Comparison of ENCODE assay signal across 9 mouse cellular contexts in genomic region chr5:125143114-125143872, GRCm38 (mm10). TPM values are rescaled to one million over a fixed set of nuclear protein-coding genes. Genes with fewer than 3 reads are reported as not detected.
DNase-seq lines count a peak whose midpoint lies in the region; ATAC-seq lines count a peak whose summit lies in the region.
"Had no signal": no experiment of that assay in that cellular context is flagged by ENCODE, and none has a peak within 500 bp of the region (broad histone marks: within the 10 kb centered on the region; RNA-seq: fewer than 3 reads in every experiment).

No protein-coding gene starts in this region.

- H3K9ac ChIP-seq in forebrain, embryonic 16.5 days (replicated peaks; ENCODE audit: low read depth, low read length), result no peak overlapping the region

- WGBS in heart, embryonic 10.5 days, result 83% methylated on average over 12 of the region's 12 CpGs
- WGBS in embryonic facial prominence, embryonic 10.5 days, result 86% methylated on average over 12 of the region's 12 CpGs
- WGBS in forebrain, embryonic 16.5 days, result 86% methylated on average over 12 of the region's 12 CpGs

- no peak for ATAC-seq in forebrain, embryonic 16.5 days
- 0 out of 2 replicates have a peak, but pooled peaks have one; percentile 9 for ATAC-seq in megakaryocyte progenitor cell, adult 5-6 weeks (replicated peaks; ENCODE audit: poor library complexity)

- no peaks in the 10 kb centered on the region for H3K27me3 ChIP-seq in heart, embryonic 10.5 days (ENCODE audit: insufficient read depth, poor library complexity, severe bottlenecking)
- H3K27me3 ChIP-seq in embryonic facial prominence, embryonic 10.5 days (replicated peaks; ENCODE audit: low read depth, poor library complexity, severe bottlenecking), result no peaks in the 10 kb centered on the region
- H3K27me3 ChIP-seq in forebrain, embryonic 16.5 days (replicated peaks; ENCODE audit: control insufficient read depth, insufficient read depth, low read length), result no peaks in the 10 kb centered on the region

- DNase-seq in heart, embryonic 10.5 days (ENCODE audit: low spot score), result no peak
- no peak for DNase-seq in heart, adult 8-10 months (ENCODE audit: low spot score)
- DNase-seq in embryonic facial prominence, embryonic 10.5 days (ENCODE audit: low spot score), result no peak
- DNase-seq in c-Kit-positive CD71-positive TER-119-positive erythroid progenitor cells, embryonic 14.5 days (ENCODE audit: low spot score), result no peak
- DNase-seq in MN1 (ENCODE audit: low spot score), result no peak
- DNase-seq in right cerebral cortex, postnatal 10 days (ENCODE audit: low spot score in 2 of 2), result no peak
- DNase-seq: layer of hippocampus, adult 9-11 months had no signal

- H3K36me3 ChIP-seq in heart, embryonic 10.5 days, result peaks cover 4% of the 10 kb centered on the region; the same call in 1 of the 2 replicates
- H3K36me3 ChIP-seq in embryonic facial prominence, embryonic 10.5 days (replicated peaks), result peaks cover 10% of the 10 kb centered on the region
- no peaks in the 10 kb centered on the region for H3K36me3 ChIP-seq in forebrain, embryonic 16.5 days (ENCODE audit: control insufficient read depth, insufficient read depth)

- peaks cover 90% of the 10 kb centered on the region for H3K4me1 ChIP-seq in heart, embryonic 10.5 days
- H3K4me1 ChIP-seq in embryonic facial prominence, embryonic 10.5 days, result peaks cover 76% of the 10 kb centered on the region
- peaks cover 76% of the 10 kb centered on the region for H3K4me1 ChIP-seq in forebrain, embryonic 16.5 days (replicated peaks; ENCODE audit: control insufficient read depth, insufficient read depth, low read length)

- no peak overlapping the region for H3K4me3 ChIP-seq in heart, embryonic 10.5 days
- no peak overlapping the region for H3K4me3 ChIP-seq in embryonic facial prominence, embryonic 10.5 days
- no peak overlapping the region for H3K4me3 ChIP-seq in forebrain, embryonic 16.5 days (replicated peaks; ENCODE audit: low read length)

- no peaks in the 10 kb centered on the region for H3K9me3 ChIP-seq in heart, embryonic 10.5 days
- H3K9me3 ChIP-seq in embryonic facial prominence, embryonic 10.5 days, result no peaks in the 10 kb centered on the region
- no peaks in the 10 kb centered on the region for H3K9me3 ChIP-seq in forebrain, embryonic 16.5 days (ENCODE audit: control insufficient read depth, low read length)

- H3K4me2 ChIP-seq in forebrain, embryonic 16.5 days (ENCODE audit: low read length), result no peak overlapping the region

- H3K27ac ChIP-seq in heart, embryonic 10.5 days, result peak overlapping the region; percentile 91; the same call in 1 of the 2 replicates
- peak overlapping the region; percentile 11; the same call in 1 of the 2 replicates for H3K27ac ChIP-seq in embryonic facial prominence, embryonic 10.5 days (replicated peaks)
- peak overlapping the region; percentile 2; the same call in 1 of the 2 replicates for H3K27ac ChIP-seq in forebrain, embryonic 16.5 days (ENCODE audit: low read length)

RNA-seq across cellular contexts. Expression of gene Ncor2, which starts 35.7 kb away (rescaled TPM):
- 17.8 and 23.3 TPM in 2 replicates for polyA plus RNA-seq in heart, embryonic 10.5 days (2016; fragmentation: Nextera tagmentation; extraction: Ambion mirVana)
- total RNA-seq in heart, adult 8-10 months (2022), result 10 to 100 TPM; 81.6 to 92.4 (median 84.5) TPM
- 19.2 and 19.8 TPM in 2 replicates for polyA plus RNA-seq in embryonic facial prominence, embryonic 10.5 days (2016; fragmentation: Nextera tagmentation; extraction: Ambion mirVana)
- polyA plus RNA-seq in forebrain, embryonic 16.5 days (2015; fragmentation: Nextera tagmentation; extraction: Ambion mirVana), result 26.5 and 27.1 TPM in 2 replicates
- 50.1 and 57.3 TPM in 2 replicates for total RNA-seq in megakaryocyte progenitor cell, adult 5-6 weeks (2015)
- 8.4 and 10.9 TPM in 2 replicates for total RNA-seq in megakaryocyte progenitor cell, adult 5-6 weeks (2017)

Comparison
In these comparisons a context has a peak if more than half of its experiments do, and no peak if none do; other contexts are left out.
1. H3K27ac ChIP-seq: peak in every context shown above with its lines; median percentile 91 in heart, embryonic 10.5 days; 11 in embryonic facial prominence, embryonic 10.5 days; 2 in forebrain, embryonic 16.5 days.